Mouse (Mus musculus) liver, embryonic 16.5 days (tissue): ENCODE measurements around the gene Slc12a4. TPM values are rescaled to one million over a fixed set of nuclear protein-coding genes. Genes with fewer than 3 reads are reported as not detected.
A peak's percentile ranks its signal among the peaks of the same experiment; 100 is the strongest.

Experiments
- ATAC-seq: fragments of 200-750 bp; cut with Nextera tagmentation; 2 replicates; pipeline ENCODE4 v1.8.0; 2017; ENCODE audit warnings: low read depth, mild to moderate bottlenecking, moderate number of reproducible peaks, moderate library complexity
- H3K27ac ChIP-seq: fragments of 300-500 bp; sonication (generic); 2 replicates; pipeline ENCODE4 v1.5.1; 2014; ENCODE audit warnings: mild to moderate bottlenecking, low read length
- H3K27me3 ChIP-seq: fragments of 300-500 bp; sonication (generic); 2 replicates; pipeline ENCODE4 v1.6.1; 2014; ENCODE audit warnings: low read depth, low read length, mixed read lengths; ENCODE audit not compliant: control insufficient read depth, insufficient read depth
- H3K36me3 ChIP-seq: fragments of 300-500 bp; sonication (generic); 2 replicates; pipeline ENCODE4 v1.6.1; 2014; ENCODE audit warnings: mild to moderate bottlenecking; ENCODE audit not compliant: control insufficient read depth, insufficient read depth
- H3K4me1 ChIP-seq: fragments of 300-500 bp; sonication (generic); 2 replicates; pipeline ENCODE4 v1.6.1; 2014; ENCODE audit warnings: low read depth, low read length, mixed read lengths; ENCODE audit not compliant: control insufficient read depth
- H3K4me2 ChIP-seq: fragments of 300-500 bp; sonication (generic); 2 replicates; pipeline ENCODE4 v1.6.1; 2014; ENCODE audit warnings: low read depth, low read length, mixed read lengths
- H3K4me3 ChIP-seq: fragments of 300-500 bp; sonication (generic); 2 replicates; pipeline ENCODE4 v1.5.1; 2014; ENCODE audit warnings: low read depth, mild to moderate bottlenecking, low read length
- H3K9ac ChIP-seq: fragments of 300-500 bp; sonication (generic); 2 replicates; pipeline ENCODE4 v1.6.1; 2014; ENCODE audit warnings: low read depth, low read length
- H3K9me3 ChIP-seq: fragments of 300-500 bp; sonication (generic); replicated peaks from 2 replicates; pipeline ENCODE4 v1.6.1; 2016; ENCODE audit warnings: low read length; ENCODE audit not compliant: control insufficient read depth
- WGBS: fragments of 180-500 bp; shearing (Covaris S2); extraction: QIAGEN DNeasy Blood & Tissue Kit; methylation state at CpG from one replicate; pipeline ENCODE4 v1.1.7; 2014; ENCODE audit not compliant: insufficient replicate concordance; 5-methylcytosine and 5-hydroxymethylcytosine counted together
- polyA plus RNA-seq: library from polyadenylated mRNA; unstranded; fragments of >200 nt; fragmentation: Nextera tagmentation; extraction: Ambion mirVana; gene quantifications from 2 replicates; pipeline ENCODE4 v1.2.1, GENCODE M21; 2015

Gene Slc12a4
- polyA plus RNA-seq, 1 experiment from 2014 or later, result 11.1 TPM

DNA sequence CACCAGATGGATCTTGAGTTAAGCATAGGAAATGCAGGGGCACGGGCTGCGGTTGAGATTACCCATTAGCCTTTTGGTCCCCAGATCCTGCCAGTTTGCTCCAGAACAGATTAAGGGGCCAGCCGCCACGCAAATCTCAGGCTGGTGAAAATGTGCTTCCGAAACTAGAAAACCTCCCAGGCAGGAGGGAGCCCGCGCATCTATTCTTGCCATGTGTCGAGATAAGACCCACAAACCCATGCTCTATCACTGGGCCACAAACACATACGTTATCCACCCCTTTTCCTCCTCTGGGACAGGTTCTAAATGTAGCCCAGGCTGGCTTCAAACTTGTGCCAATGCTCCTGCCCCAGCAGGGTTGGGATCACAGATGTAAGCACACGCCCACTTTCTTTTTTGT is 4.4 kb downstream of the Slc12a4 start:
- Histone ChIP-seq H3K9ac (no peak overlapping the region), H3K27ac (no peak overlapping the region), H3K27me3 (no peaks in the 10 kb centered on the region), H3K4me3 (peak overlapping the region; percentile 3; the same call in 1 of the 2 replicates), H3K9me3 (no peaks in the 10 kb centered on the region), H3K4me1 (peaks cover 47% of the 10 kb centered on the region), H3K4me2 (peak overlapping the region; percentile 44), H3K36me3 (no peaks in the 10 kb centered on the region)
- 28% methylated on average over 10 of the region's 10 CpGs for WGBS
- peak; percentile 22; the same call in 1 of the 2 replicates for ATAC-seq

DNA sequence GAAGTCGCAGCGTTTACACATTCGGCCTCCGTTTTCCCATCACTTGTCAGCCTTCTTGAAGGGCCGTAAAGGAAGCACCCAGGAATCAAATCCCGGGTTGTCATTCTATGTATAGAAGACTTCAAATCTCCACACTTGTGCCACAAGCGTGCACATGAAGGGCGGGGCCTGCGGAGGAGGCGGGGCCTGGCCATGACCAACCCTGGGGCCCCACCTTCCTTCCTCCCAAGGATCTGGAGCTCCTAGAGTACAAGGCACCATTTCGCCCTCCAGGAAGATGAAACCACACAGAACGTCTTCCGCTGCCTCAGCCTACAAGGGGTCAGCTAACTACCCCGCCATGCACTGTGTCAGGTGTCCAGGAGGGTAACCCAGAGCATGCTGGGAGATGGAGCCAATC is 4.8 kb downstream of the Slc12a4 start:
- Histone ChIP-seq H3K27ac (no peak overlapping the region), H3K4me2 (peak overlapping the region; percentile 44), H3K36me3 (no peaks in the 10 kb centered on the region), H3K27me3 (no peaks in the 10 kb centered on the region), H3K4me1 (peaks cover 43% of the 10 kb centered on the region), H3K9ac (no peak overlapping the region), H3K9me3 (no peaks in the 10 kb centered on the region), H3K4me3 (peak overlapping the region; percentile 3; the same call in 1 of the 2 replicates)
- 51% methylated on average over 14 of the region's 14 CpGs for WGBS
- no peak for ATAC-seq

DNA sequence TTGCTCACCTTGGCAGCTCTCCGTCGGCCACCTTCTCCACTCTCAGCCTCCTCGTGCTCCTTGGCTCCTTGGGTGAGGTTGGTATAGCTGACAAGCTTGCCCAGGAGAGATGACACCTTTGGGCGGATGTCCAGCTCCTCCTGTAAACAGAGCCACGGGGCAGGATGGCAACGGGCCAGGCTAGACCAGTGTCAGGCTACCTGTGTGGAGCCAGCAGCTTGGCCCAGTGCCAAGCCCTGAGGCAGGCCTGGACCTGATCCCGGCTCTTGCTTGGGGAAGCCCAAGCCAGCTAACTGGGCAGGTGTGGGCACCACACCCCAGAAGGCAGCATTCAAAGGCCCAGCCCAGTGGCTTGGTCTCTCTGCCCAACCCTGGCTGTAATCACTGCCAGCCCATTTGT is 6.5 kb downstream of the Slc12a4 start:
- no peak overlapping the region for H3K27ac ChIP-seq
- ATAC-seq, result peak; percentile 70

DNA sequence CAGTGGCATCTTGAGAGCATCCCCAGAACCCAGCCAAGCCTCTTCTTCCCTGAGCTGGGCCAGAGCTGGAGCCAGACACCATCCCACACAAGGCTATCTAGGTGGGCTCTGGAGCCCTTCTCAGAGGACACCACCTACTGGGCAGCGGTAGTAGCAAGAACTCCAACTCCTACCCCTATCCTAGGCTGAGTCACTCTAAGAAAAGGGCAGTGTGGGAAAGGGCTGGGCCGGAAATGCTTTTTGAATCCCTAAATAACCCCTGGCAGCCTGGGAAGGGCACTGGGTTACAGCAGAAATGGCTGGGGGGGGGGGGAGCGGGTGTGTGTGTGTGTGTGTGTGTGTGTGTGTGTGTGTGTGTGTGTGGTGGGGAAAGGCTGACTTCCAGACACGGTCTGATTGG is 8.1 kb downstream of the Slc12a4 start:
- no peak overlapping the region for H3K4me3 ChIP-seq
- ATAC-seq, result no peak
- H3K9ac ChIP-seq, result no peak overlapping the region
- WGBS, result 42% methylated on average over 3 of the region's 4 CpGs
- no peaks in the 10 kb centered on the region for H3K27me3 ChIP-seq
- H3K4me1 ChIP-seq, result peaks cover 19% of the 10 kb centered on the region
- H3K27ac ChIP-seq, result no peak overlapping the region
- H3K9me3 ChIP-seq, result no peaks in the 10 kb centered on the region
- H3K36me3 ChIP-seq, result peaks cover 6% of the 10 kb centered on the region
- H3K4me2 ChIP-seq, result no peak overlapping the region

More for the DNA sequence above, 6.5 kb downstream of the Slc12a4 start:
- no peaks in the 10 kb centered on the region; the same call in 1 of the 2 replicates for H3K36me3 ChIP-seq
- no peak overlapping the region for H3K4me2 ChIP-seq
- no peaks in the 10 kb centered on the region for H3K9me3 ChIP-seq
- no peak overlapping the region for H3K4me3 ChIP-seq
- H3K27me3 ChIP-seq, result no peaks in the 10 kb centered on the region
- no peak overlapping the region for H3K9ac ChIP-seq
- peaks cover 28% of the 10 kb centered on the region for H3K4me1 ChIP-seq
- 77% methylated on average over 7 of the region's 7 CpGs for WGBS

DNA sequence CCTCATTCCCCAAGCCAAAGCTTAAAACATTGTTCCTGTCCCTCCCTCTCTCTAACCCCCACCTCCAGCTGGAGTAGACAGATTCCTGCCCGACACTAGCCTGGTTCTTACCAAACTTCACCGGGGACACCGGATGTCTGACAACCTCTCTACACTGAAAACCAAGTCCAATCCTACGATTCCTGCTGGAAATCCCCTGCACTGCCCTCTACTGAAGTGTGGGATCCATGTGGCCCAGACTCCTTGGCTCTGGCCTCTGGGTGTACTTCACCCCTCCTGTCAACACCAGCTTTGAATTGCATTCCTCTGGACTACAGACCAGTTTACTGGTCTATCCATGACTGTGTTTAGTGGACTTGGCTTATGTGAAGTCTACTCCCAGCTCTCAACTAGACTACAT is 9.3 kb downstream of the Slc12a4 start:
- no peak overlapping the region for H3K9ac ChIP-seq
- no peak overlapping the region for H3K4me2 ChIP-seq
- H3K27ac ChIP-seq, result no peak overlapping the region
- peaks cover 9% of the 10 kb centered on the region for H3K36me3 ChIP-seq
- H3K27me3 ChIP-seq, result no peaks in the 10 kb centered on the region
- 89% methylated on average over 4 of the region's 4 CpGs for WGBS
- ATAC-seq, result no peak
- H3K4me1 ChIP-seq, result peaks cover 11% of the 10 kb centered on the region
- H3K4me3 ChIP-seq, result no peak overlapping the region
- H3K9me3 ChIP-seq, result no peaks in the 10 kb centered on the region

DNA sequence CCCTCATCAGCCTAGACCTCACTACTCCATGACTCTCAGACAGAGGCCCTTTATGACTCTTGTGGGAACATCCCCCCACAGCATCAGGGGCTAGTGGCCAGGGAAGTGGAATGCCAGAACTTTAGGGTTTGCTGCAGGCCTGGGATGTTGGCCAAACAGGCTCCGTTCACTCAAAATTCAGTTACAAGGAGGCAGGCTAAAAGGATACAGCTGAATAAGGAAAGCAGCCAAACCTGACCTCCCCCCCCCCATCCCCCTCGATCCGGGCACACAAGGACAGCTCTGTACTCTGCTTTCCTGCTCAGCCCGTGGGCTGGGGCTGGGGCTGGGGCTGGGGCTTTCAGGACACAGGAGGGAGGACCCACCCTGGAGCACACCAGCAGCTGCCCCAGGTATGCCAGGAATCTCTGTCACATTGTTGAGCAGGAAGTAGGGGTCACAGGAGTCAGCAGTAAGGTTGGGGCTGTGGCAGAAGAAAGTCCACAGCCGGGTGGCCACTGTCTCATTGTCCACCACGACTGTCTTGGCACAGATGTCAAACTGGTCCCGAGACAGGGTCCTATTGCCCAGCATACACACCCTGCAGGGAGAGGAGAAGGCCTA is 14.7 kb downstream of the Slc12a4 start:
- peaks cover 5% of the 10 kb centered on the region for H3K4me1 ChIP-seq
- no peaks in the 10 kb centered on the region for H3K27me3 ChIP-seq
- no peak overlapping the region for H3K4me3 ChIP-seq
- WGBS, result 60% methylated on average over 7 of the region's 7 CpGs
- no peak overlapping the region for H3K4me2 ChIP-seq
- ATAC-seq, result no peak
- no peak overlapping the region for H3K27ac ChIP-seq
- no peaks in the 10 kb centered on the region for H3K9me3 ChIP-seq
- H3K36me3 ChIP-seq, result peaks cover 24% of the 10 kb centered on the region
- no peak overlapping the region for H3K9ac ChIP-seq

DNA sequence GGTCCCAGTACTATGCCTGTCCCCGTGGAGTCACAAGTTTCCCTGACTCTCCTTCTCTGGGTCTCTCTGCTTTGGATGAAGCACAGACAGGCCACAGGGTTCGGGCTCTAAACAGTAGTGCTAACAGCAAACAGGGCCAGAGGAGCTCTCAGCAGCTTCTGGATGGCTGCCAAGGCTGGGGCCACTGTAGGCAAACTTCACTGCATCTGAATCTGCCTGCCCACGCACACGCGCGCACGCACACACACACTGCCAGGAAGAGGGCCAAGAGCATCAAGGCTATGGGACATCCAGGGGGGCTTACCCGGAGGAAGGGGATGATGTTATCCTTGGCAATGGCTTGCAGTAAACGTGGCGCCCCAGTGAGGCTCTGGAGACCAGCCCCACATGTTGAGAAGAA is 16.5 kb downstream of the Slc12a4 start:
- Histone ChIP-seq H3K9ac (0 out of 2 replicates have a peak overlapping the region, but pooled peaks have one; percentile 9), H3K4me1 (peaks cover 5% of the 10 kb centered on the region), H3K4me2 (no peak overlapping the region), H3K27ac (peak overlapping the region; percentile 42; the same call in 1 of the 2 replicates), H3K4me3 (no peak overlapping the region), H3K9me3 (no peaks in the 10 kb centered on the region), H3K27me3 (no peaks in the 10 kb centered on the region), H3K36me3 (peaks cover 38% of the 10 kb centered on the region)
- 62% methylated on average over 10 of the region's 10 CpGs for WGBS
- peak; percentile 66 for ATAC-seq

GRCm38 (mm10) chr8:105943321-105943739 is 22.6 kb downstream of the Slc12a4 start, which contains the start of gene Lcat:
Lcat (minus strand) TSS chr8:105943382.
- peak within 1 kb of the TSS; percentile 75 for H3K27ac ChIP-seq

GRCm38 (mm10) chr8:105942542-105942941 is 23.4 kb downstream of the Slc12a4 start:
- peak overlapping the region; percentile 75 for H3K27ac ChIP-seq
- no peaks in the 10 kb centered on the region for H3K27me3 ChIP-seq
- WGBS, result 84% methylated on average over 5 of the region's 5 CpGs
- peak overlapping the region; percentile 37; the same call in 1 of the 2 replicates for H3K9ac ChIP-seq
- peaks cover 21% of the 10 kb centered on the region for H3K36me3 ChIP-seq
- peak overlapping the region; percentile 46 for H3K4me2 ChIP-seq
- no peaks in the 10 kb centered on the region for H3K9me3 ChIP-seq
- peak overlapping the region; percentile 50 for H3K4me3 ChIP-seq
- peaks cover 15% of the 10 kb centered on the region for H3K4me1 ChIP-seq
- ATAC-seq, result peak; percentile 77

More at GRCm38 (mm10) chr8:105943321-105943739, 22.6 kb downstream of the Slc12a4 start, which contains the start of gene Lcat:
- Histone ChIP-seq H3K9ac (peak within 1 kb of the TSS; percentile 37; the same call in 1 of the 2 replicates), H3K36me3 (peaks cover 21% of the 10 kb centered on the region), H3K4me3 (peak within 1 kb of the TSS; percentile 50), H3K4me2 (peak within 1 kb of the TSS; percentile 46), H3K4me1 (peaks cover 11% of the 10 kb centered on the region), H3K27me3 (no peaks in the 10 kb centered on the region), H3K9me3 (no peaks in the 10 kb centered on the region)
- ATAC-seq, result peak; percentile 76
- WGBS, result 49% methylated on average over 8 of the region's 8 CpGs
